8 mouse cellular contexts compared by ENCODE assay signal in the genomic region with DNA sequence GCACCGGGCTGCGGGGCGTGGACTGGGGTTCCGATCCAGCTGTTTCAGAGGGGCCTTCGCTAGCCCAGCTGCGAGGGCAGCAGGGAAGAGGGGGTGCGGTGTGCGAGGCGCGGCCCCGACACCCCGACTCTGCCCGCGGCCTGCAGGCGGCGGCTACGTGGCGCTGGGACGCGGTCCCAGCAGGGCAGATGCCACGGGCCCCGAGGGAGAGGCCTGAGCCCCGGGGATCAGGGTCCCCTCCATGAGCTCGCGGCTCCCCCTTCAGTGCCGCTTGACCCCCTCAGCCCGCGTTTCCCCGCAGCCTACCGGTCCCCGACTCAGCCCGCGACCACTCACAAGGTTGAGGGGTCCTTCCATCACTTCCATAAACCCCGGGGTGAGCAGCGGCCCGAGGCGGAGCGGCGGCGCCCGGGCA. TPM values are rescaled to one million over a fixed set of nuclear protein-coding genes. Genes with fewer than 3 reads are reported as not detected.
DNase-seq lines count a peak whose midpoint lies in the region; ATAC-seq lines count a peak whose summit lies in the region.

No protein-coding gene starts in this region.

- peak; percentile 22; the same call in 1 of the 2 replicates for ATAC-seq in heart, embryonic 14.5 days (ENCODE audit: insufficient number of reproducible peaks, insufficient read depth, low FRiP score, low read depth)
- ATAC-seq in liver, embryonic 13.5 days (ENCODE audit: low read depth): peak; percentile 76
- ATAC-seq in neural tube, embryonic 13.5 days (ENCODE audit: low read depth): no peak; the same call in 1 of the 2 replicates

- H3K27me3 ChIP-seq in heart, embryonic 14.5 days (ENCODE audit: control insufficient read depth, insufficient read depth, low read length): no peaks in the 10 kb centered on the region
- H3K27me3 ChIP-seq in liver, embryonic 13.5 days: no peaks in the 10 kb centered on the region
- no peaks in the 10 kb centered on the region for H3K27me3 ChIP-seq in neural tube, embryonic 13.5 days

- H3K4me2 ChIP-seq in heart, embryonic 14.5 days (ENCODE audit: low read length): peak overlapping the region; percentile 92
- H3K4me2 ChIP-seq in liver, embryonic 13.5 days: peak overlapping the region; percentile 93
- H3K4me2 ChIP-seq in neural tube, embryonic 13.5 days: peak overlapping the region; percentile 93

- H3K27ac ChIP-seq in heart, embryonic 14.5 days (replicated peaks in 1 of 2; ENCODE audit: control insufficient read depth in 1 of 2, insufficient read depth in 1 of 2, low read depth in 2 of 2, low read length in 2 of 2): peak overlapping the region; percentile 20 to 72
- peak overlapping the region; percentile 87 for H3K27ac ChIP-seq in brown adipose tissue, adult 24 weeks (replicated peaks; ENCODE audit: low read depth, low read length)
- peak overlapping the region; percentile 73; the same call in 1 of the 2 replicates for H3K27ac ChIP-seq in liver, embryonic 13.5 days
- H3K27ac ChIP-seq in neural tube, embryonic 13.5 days (replicated peaks): peak overlapping the region; percentile 83

- 0% methylated on average over 35 of the region's 41 CpGs for WGBS in heart, embryonic 14.5 days
- WGBS in liver, embryonic 13.5 days (ENCODE audit: insufficient replicate concordance): under 1% methylated on average over 41 of the region's 41 CpGs
- under 1% methylated on average over 35 of the region's 41 CpGs for WGBS in neural tube, embryonic 13.5 days

- H3K9ac ChIP-seq in heart, embryonic 14.5 days (ENCODE audit: low read length): peak overlapping the region; percentile 96
- H3K9ac ChIP-seq in liver, embryonic 13.5 days: peak overlapping the region; percentile 94
- peak overlapping the region; percentile 97 for H3K9ac ChIP-seq in neural tube, embryonic 13.5 days

- intact Hi-C loops in heart, postnatal 36 days (cut with DNase I): loop anchor here (5.0 kb wide), 2 partner anchors 97 to 282 kb away; no protein-coding TSS in a partner anchor
- intact Hi-C loops in heart, postnatal 14 days (cut with DNase I): no loop called here

- H3K4me3 ChIP-seq in heart, embryonic 14.5 days (ENCODE audit: control insufficient read depth in 1 of 2, insufficient read depth in 1 of 2, low read depth in 1 of 2, low read length in 2 of 2): peak overlapping the region; percentile 90 to 92
- peak overlapping the region; percentile 90 for H3K4me3 ChIP-seq in brown adipose tissue, adult 24 weeks (ENCODE audit: insufficient read depth, low read depth, low read length)
- H3K4me3 ChIP-seq in liver, embryonic 13.5 days (replicated peaks): peak overlapping the region; percentile 88
- peak overlapping the region; percentile 97 for H3K4me3 ChIP-seq in neural tube, embryonic 13.5 days

- H3K4me1 ChIP-seq in heart, embryonic 14.5 days (ENCODE audit: control insufficient read depth in 2 of 2, insufficient read depth in 2 of 2, low read length in 2 of 2): peaks cover 22 to 40% of the 10 kb centered on the region in 2 experiments
- H3K4me1 ChIP-seq in brown adipose tissue, adult 24 weeks (ENCODE audit: control insufficient read depth, insufficient read depth, insufficient read length, low read length): peaks cover 14% of the 10 kb centered on the region
- H3K4me1 ChIP-seq in liver, embryonic 13.5 days (replicated peaks): peaks cover 38% of the 10 kb centered on the region
- peaks cover 31% of the 10 kb centered on the region for H3K4me1 ChIP-seq in neural tube, embryonic 13.5 days (replicated peaks)

- no peaks in the 10 kb centered on the region for H3K9me3 ChIP-seq in heart, embryonic 14.5 days (ENCODE audit: control insufficient read depth, low read length)
- no peaks in the 10 kb centered on the region for H3K9me3 ChIP-seq in liver, embryonic 13.5 days (replicated peaks)
- H3K9me3 ChIP-seq in neural tube, embryonic 13.5 days: no peaks in the 10 kb centered on the region

- no peaks in the 10 kb centered on the region for H3K36me3 ChIP-seq in heart, embryonic 14.5 days (ENCODE audit: control insufficient read depth, insufficient read depth, low read length)
- no peaks in the 10 kb centered on the region for H3K36me3 ChIP-seq in liver, embryonic 13.5 days
- no peaks in the 10 kb centered on the region for H3K36me3 ChIP-seq in neural tube, embryonic 13.5 days

- no peak for DNase-seq in heart, postnatal 36 days
- DNase-seq in CD8-positive naive resting alpha-beta T cell, adult 2 months (ENCODE audit: low read depth in 2 of 2, low spot score in 2 of 2): peak; percentile 35 to 37
- peak; percentile 49 to 54 for DNase-seq in heart, postnatal 14 days
- DNase-seq in liver, embryonic 13.5 days: no peak
- no peak for DNase-seq in left cerebral cortex, adult 9 months (ENCODE audit: low spot score in 2 of 2)

RNA-seq across cellular contexts. Expression of gene Nrbf2, which starts 0.3 kb away (rescaled TPM):
- polyA plus RNA-seq in heart, embryonic 14.5 days (2014; fragmentation: Nextera tagmentation; extraction: Ambion mirVana): 31.0 and 33.4 TPM in 2 replicates
- total RNA-seq in heart, postnatal 36 days (2021): 1 to 10 TPM; 8.4 to 10.0 TPM
- 18.6 and 70.7 TPM in 2 replicates for polyA plus RNA-seq in brown adipose tissue, adult 24 weeks (2012; ENCODE audit: insufficient read depth, insufficient read length, missing spikeins)
- total RNA-seq in heart, postnatal 14 days (2021): 1 to 10 TPM; 9.1 to 9.7 TPM
- polyA plus RNA-seq in liver, embryonic 13.5 days (2015; fragmentation: Nextera tagmentation; extraction: Ambion mirVana): 19.2 and 23.0 TPM in 2 replicates
- 40.9 and 42.2 TPM in 2 replicates for polyA plus RNA-seq in neural tube, embryonic 13.5 days (2015; fragmentation: Nextera tagmentation; extraction: Ambion mirVana)

Comparison
In these comparisons a context has a peak if more than half of its experiments do, and no peak if none do; other contexts are left out.
1. DNase-seq: peak in CD8-positive naive resting alpha-beta T cell, adult 2 months (2 of 2) and heart, postnatal 14 days (2 of 2); none in heart, postnatal 36 days (0 of 2), liver, embryonic 13.5 days (single experiment) and left cerebral cortex, adult 9 months (0 of 2).
2. Peak in every context shown above with its lines, with median percentiles within 50 percentile points of each other: H3K27ac ChIP-seq, H3K4me2 ChIP-seq, H3K4me3 ChIP-seq and H3K9ac ChIP-seq.